Mouse (Mus musculus) CH12.LX (cell line): ENCODE data around the gene Gpr6. TPM values are rescaled to one million over a fixed set of nuclear protein-coding genes. Genes with fewer than 3 reads are reported as not detected.

ENCODE experiments used
- DNase-seq: peaks from one replicate; pipeline ENCODE4 v3.0.0-alpha.2; 2013; ENCODE audit errors: extremely low read depth
- H3K27ac ChIP-seq: 2 replicates; pipeline ENCODE4 v1.5.1; 2012; ENCODE audit warnings: low read depth, mild to moderate bottlenecking, control low read depth, moderate library complexity; ENCODE audit not compliant: insufficient read depth
- H3K27me3 ChIP-seq: replicated peaks from 2 replicates; pipeline ENCODE3; 2012; ENCODE audit warnings: inconsistent platforms
- H3K36me3 ChIP-seq, 2 experiments: replicated peaks in 1 of 2; 2 replicates each; pipeline versions ENCODE3 to v1.6.1; 2012; ENCODE audit warnings: inconsistent platforms in 1 of 2, low read length in 1 of 2, mild to moderate bottlenecking in 1 of 2, mixed read lengths in 1 of 2, moderate library complexity in 1 of 2; ENCODE audit not compliant: control insufficient read depth in 1 of 2, insufficient read depth in 1 of 2
- H3K4me1 ChIP-seq, 2 experiments: 2 replicates each; pipeline ENCODE4 v1.6.1; 2012; ENCODE audit warnings: inconsistent platforms in 1 of 2, moderate library complexity in 1 of 2; ENCODE audit not compliant: insufficient read depth in 2 of 2, control insufficient read depth in 1 of 2
- H3K4me2 ChIP-seq: 2 replicates; pipeline ENCODE4 v1.6.1; 2012; ENCODE audit warnings: low read depth, mild to moderate bottlenecking, control low read depth; ENCODE audit not compliant: poor library complexity, insufficient read depth, severe bottlenecking
- H3K4me3 ChIP-seq, 3 experiments: fragments of 150-350 bp in 1 of 3; sonication (generic) in 1 of 3; replicated peaks in 1 of 3; 2 replicates each; pipeline versions ENCODE3 to v1.5.1; 2011 to 2012; ENCODE audit warnings: low read depth in 2 of 3, low read length in 2 of 3, mild to moderate bottlenecking in 2 of 3, moderate library complexity in 2 of 3, control low read depth in 1 of 3, improper control_type of control experiment in 1 of 3, inconsistent platforms in 1 of 3, mixed read lengths in 1 of 3; ENCODE audit not compliant: poor library complexity in 1 of 3
- H3K79me2 ChIP-seq: replicated peaks from 2 replicates; pipeline ENCODE4 v1.6.1; 2012; ENCODE audit warnings: mild to moderate bottlenecking, moderate library complexity; ENCODE audit not compliant: control insufficient read depth, poor library complexity, insufficient read depth, severe bottlenecking; ENCODE audit errors: extremely low read depth
- H3K9ac ChIP-seq: 2 replicates; pipeline ENCODE4 v1.6.1; 2012; ENCODE audit warnings: low read depth, mild to moderate bottlenecking, control low read depth, moderate library complexity; ENCODE audit not compliant: insufficient read depth
- H3K9me3 ChIP-seq: replicated peaks from 2 replicates; pipeline ENCODE3; 2012; ENCODE audit warnings: low read length, inconsistent platforms, mixed read lengths
- CHD1 ChIP-seq: IDR thresholded peaks from 2 replicates; pipeline ENCODE4 v1.6.1; 2012; ENCODE audit warnings: low read depth, low read length, improper control_type of control experiment, inconsistent platforms
- CTCF ChIP-seq, 2 experiments: IDR thresholded peaks in 1 of 2; conservative IDR thresholded peaks in 1 of 2; 2 replicates each; pipeline ENCODE4 v1.5.1; 2011 to 2012; ENCODE audit warnings: low read depth in 2 of 2, low read length in 2 of 2, improper control_type of control experiment in 1 of 2, inconsistent platforms in 1 of 2, mild to moderate bottlenecking in 1 of 2, moderate library complexity in 1 of 2
- E2F4 ChIP-seq: IDR thresholded peaks from 2 replicates; pipeline ENCODE4 v1.6.1; 2011; ENCODE audit warnings: low read depth, low read length, improper control_type of control experiment; ENCODE audit not compliant: insufficient replicate concordance
- EP300 ChIP-seq: IDR thresholded peaks from 2 replicates; pipeline ENCODE4 v1.6.1; 2011; ENCODE audit warnings: low read length, improper control_type of control experiment
- GABPA ChIP-seq: IDR thresholded peaks from 2 replicates; pipeline ENCODE4 v1.6.1; 2012; ENCODE audit warnings: low read depth, low read length, improper control_type of control experiment, inconsistent platforms; ENCODE audit not compliant: insufficient replicate concordance
- HCFC1 ChIP-seq: IDR thresholded peaks from 2 replicates; pipeline ENCODE4 v1.6.1; 2012; ENCODE audit warnings: low read depth, mild to moderate bottlenecking, inconsistent platforms, low read length, improper control_type of control experiment
- IRF4 ChIP-seq: IDR thresholded peaks from 2 replicates; pipeline ENCODE4 v1.6.1; 2014; ENCODE audit warnings: low read depth, mild to moderate bottlenecking, inconsistent platforms, low read length, improper control_type of control experiment
- JUN ChIP-seq: IDR thresholded peaks from 2 replicates; pipeline ENCODE4 v1.6.1; 2011; ENCODE audit warnings: low read depth, mild to moderate bottlenecking, low read length, improper control_type of control experiment, moderate library complexity; ENCODE audit not compliant: insufficient read depth
- KAT2A ChIP-seq: IDR thresholded peaks from 2 replicates; pipeline ENCODE4 v1.6.1; 2012; ENCODE audit warnings: low read length, improper control_type of control experiment, inconsistent platforms; ENCODE audit not compliant: insufficient replicate concordance
- MAZ ChIP-seq: IDR thresholded peaks from 2 replicates; pipeline ENCODE4 v1.6.1; 2012; ENCODE audit warnings: low read depth, mild to moderate bottlenecking, inconsistent platforms, low read length, improper control_type of control experiment, moderate library complexity
- MEF2A ChIP-seq: IDR thresholded peaks from 2 replicates; pipeline ENCODE4 v1.6.1; 2014; ENCODE audit warnings: low read depth, mild to moderate bottlenecking, inconsistent platforms, low read length, improper control_type of control experiment, borderline replicate concordance
- MXI1 ChIP-seq: IDR thresholded peaks from 2 replicates; pipeline ENCODE4 v1.6.1; 2011; ENCODE audit warnings: mild to moderate bottlenecking, low read depth, low read length, improper control_type of control experiment
- MYC ChIP-seq: IDR thresholded peaks from 2 replicates; pipeline ENCODE4 v1.6.1; 2011; ENCODE audit warnings: low read depth, mild to moderate bottlenecking, improper control_type of control experiment, low read length
- NRF1 ChIP-seq: IDR thresholded peaks from 2 replicates; pipeline ENCODE4 v1.6.1; 2014; ENCODE audit warnings: low read depth, mild to moderate bottlenecking, inconsistent platforms, low read length, improper control_type of control experiment, moderate library complexity
- POLR2A ChIP-seq: IDR thresholded peaks from 2 replicates; pipeline ENCODE4 v1.6.1; 2011; ENCODE audit warnings: low read depth, mild to moderate bottlenecking, improper control_type of control experiment, low read length
- RAD21 ChIP-seq: IDR thresholded peaks from 2 replicates; pipeline ENCODE4 v1.6.1; 2011; ENCODE audit warnings: low read depth, mild to moderate bottlenecking, low read length, improper control_type of control experiment, moderate library complexity
- SMC3 ChIP-seq: IDR thresholded peaks from 2 replicates; pipeline ENCODE4 v1.6.1; 2011; ENCODE audit warnings: low read depth, low read length, improper control_type of control experiment
- TBP ChIP-seq: conservative IDR thresholded peaks from 2 replicates; pipeline ENCODE4 v1.6.1; 2011; ENCODE audit warnings: low read depth, low read length, improper control_type of control experiment
- TCF12 ChIP-seq: IDR thresholded peaks from 2 replicates; pipeline ENCODE4 v1.6.1; 2014; ENCODE audit warnings: low read depth, mild to moderate bottlenecking, inconsistent platforms, low read length, improper control_type of control experiment
- USF2 ChIP-seq: conservative IDR thresholded peaks from 2 replicates; pipeline ENCODE4 v1.6.1; 2011; ENCODE audit warnings: low read depth, low read length, improper control_type of control experiment
- ZC3H11A ChIP-seq: IDR thresholded peaks from 2 replicates; pipeline ENCODE4 v1.6.1; 2012; ENCODE audit warnings: low read depth, mild to moderate bottlenecking, inconsistent platforms, low read length, improper control_type of control experiment
- ZNF384 ChIP-seq: IDR thresholded peaks from 2 replicates; pipeline ENCODE4 v1.6.1; 2012; ENCODE audit warnings: low read depth, low read length, improper control_type of control experiment, inconsistent platforms
- dilution Hi-C: fragments of 300-500 bp; cut with MboI; formaldehyde crosslinking; loops from 2 replicates; pipeline ENCODE4 v1.14.3; 2020; ENCODE audit warnings: low sequenced_read_pairs; ENCODE audit not compliant: extremely low pct_unique_long_range_greater_than_20kb, extremely low pct_ligation_motif_present
- in situ Hi-C: fragments of 300-500 bp; cut with MboI; formaldehyde crosslinking; loops from 3 replicates; pipeline ENCODE4 v1.14.3; 2019; ENCODE audit warnings: low sequenced_read_pairs, low pct_ligation_motif_present, low pct_unique_long_range_greater_than_20kb, mixed read lengths
- polyA plus RNA-seq: library from polyadenylated mRNA; unstranded; fragments of >175 nt; gene quantifications from 2 replicates; pipeline ENCODE4 v1.2.1, GENCODE M21; 2012; ENCODE audit warnings: low read depth; ENCODE audit not compliant: insufficient read length
- total RNA-seq, 2 experiments: library from RNA; depleted of rRNA; stranded (reverse); fragments of 300-350 nt in 1 of 2; fragments of >200 nt in 1 of 2; gene quantifications; 2 replicates each; pipeline ENCODE4 v1.2.3; 2012 to 2014

The Gpr6 gene
- total and polyA plus RNA-seq, 3 experiments = not detected

DNA sequence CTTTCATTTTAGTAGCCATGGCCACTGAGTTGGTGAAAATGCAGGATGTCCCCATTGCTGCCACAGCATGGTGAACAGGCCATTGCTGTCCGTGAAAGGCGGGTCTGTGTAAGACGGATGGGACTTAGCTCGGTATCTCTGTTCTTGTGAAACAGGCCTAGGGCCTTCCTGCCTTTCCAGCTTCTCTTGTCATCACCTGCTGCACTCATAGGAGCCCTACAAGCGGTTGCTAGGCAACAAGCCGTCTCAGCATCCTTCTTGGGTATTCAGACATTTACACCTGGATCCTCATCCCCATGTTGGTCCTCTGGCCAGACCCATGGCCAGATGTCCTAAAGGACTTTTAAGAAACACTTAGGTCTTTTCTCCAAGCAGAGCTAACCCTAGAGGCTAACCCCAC is 26.1 kb upstream of the Gpr6 start:
- H3K36me3 ChIP-seq = no peaks in the 10 kb centered on the region
- no peak overlapping the region for H3K9ac ChIP-seq
- H3K9me3 ChIP-seq = no peaks in the 10 kb centered on the region
- H3K27me3 ChIP-seq = no peaks in the 10 kb centered on the region
- in situ Hi-C loops (no loop called here), dilution Hi-C loops (no loop called here)
- no peak overlapping the region for H3K27ac ChIP-seq
- no peak overlapping the region for H3K4me3 ChIP-seq
- no peaks in the 10 kb centered on the region for H3K79me2 ChIP-seq
- TF ChIP-seq GABPA = no peak
- TF ChIP-seq CTCF (conservative IDR thresholded peaks at IDR 0.05 in 1 of 2, IDR thresholded peaks at IDR 0.05 in 1 of 2; ENCODE audit: low read depth in 2 of 2, low read length in 2 of 2) = no peak
- TF ChIP-seq ZC3H11A = no peak
- TF ChIP-seq POLR2A = no peak
- no peak for TF ChIP-seq MAZ
- no peak overlapping the region for H3K4me2 ChIP-seq
- DNase-seq = no peak
- H3K4me1 ChIP-seq = no peaks in the 10 kb centered on the region

DNA sequence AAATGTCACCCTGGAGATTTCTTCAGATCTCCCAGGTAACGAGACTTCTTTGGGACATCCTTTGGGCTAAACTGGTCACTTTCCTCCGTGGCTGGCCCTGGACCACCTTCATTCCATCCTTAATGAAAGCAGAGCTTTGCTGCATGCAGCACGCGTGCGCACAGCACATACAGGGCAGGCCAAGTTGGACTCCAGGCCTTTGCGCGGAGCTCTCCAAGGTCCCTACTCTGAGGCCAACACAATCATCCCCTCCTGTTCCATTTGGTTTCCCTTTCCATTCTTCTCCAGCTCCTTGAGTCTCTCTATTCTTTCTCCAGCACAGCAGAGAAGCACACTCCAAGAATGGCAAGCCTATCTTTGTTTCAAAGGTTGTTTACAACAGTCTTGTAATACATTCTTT is 16.8 kb upstream of the Gpr6 start:
- Histone ChIP-seq H3K4me3 (no peak overlapping the region), H3K79me2 (no peaks in the 10 kb centered on the region), H3K27ac (no peak overlapping the region), H3K27me3 (no peaks in the 10 kb centered on the region), H3K4me1 (no peaks in the 10 kb centered on the region), H3K36me3 (no peaks in the 10 kb centered on the region), H3K4me2 (no peak overlapping the region), H3K9me3 (no peaks in the 10 kb centered on the region), H3K9ac (no peak overlapping the region)
- TF ChIP-seq RAD21 (no peak), EP300 (no peak), MEF2A (no peak), IRF4 (no peak), MXI1 (no peak), E2F4 (no peak), TBP (no peak), GABPA (no peak), SMC3 (no peak), POLR2A (no peak)
- no peak for DNase-seq
- in situ Hi-C loops = no loop called here
- dilution Hi-C loops = no loop called here

DNA sequence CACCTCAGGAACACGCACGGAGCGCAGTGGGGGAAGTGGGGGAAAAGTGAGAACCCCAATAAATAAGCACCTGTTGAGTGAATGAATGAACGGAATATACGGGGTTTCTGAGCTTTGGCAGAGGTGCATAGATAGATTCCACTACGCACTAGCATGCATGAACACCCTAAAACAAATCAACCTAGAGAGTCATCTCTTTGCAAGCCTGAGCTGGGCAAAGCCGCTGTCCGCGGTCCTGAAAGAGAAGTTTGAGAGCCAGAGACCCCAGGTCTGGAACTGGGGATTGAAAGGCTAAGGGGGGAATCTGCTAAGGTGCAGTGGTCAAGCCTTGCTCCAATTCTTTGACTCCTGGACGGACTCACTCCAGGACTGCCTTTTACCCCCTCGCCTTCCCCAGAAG is 389 bp downstream of the Gpr6 start:
- TF ChIP-seq TBP (no peak), HCFC1 (no peak), E2F4 (no peak), NRF1 (no peak), JUN (no peak), TCF12 (no peak), ZNF384 (no peak), MAZ (no peak), CHD1 (no peak), MYC (no peak), USF2 (no peak), CTCF (conservative IDR thresholded peaks at IDR 0.05 in 1 of 2, IDR thresholded peaks at IDR 0.05 in 1 of 2; ENCODE audit: low read depth in 2 of 2, low read length in 2 of 2) (no peak), KAT2A (no peak), POLR2A (no peak)
- Histone ChIP-seq H3K36me3 (no peaks in the 10 kb centered on the region), H3K27me3 (no peaks in the 10 kb centered on the region), H3K9ac (no peak overlapping the region), H3K9me3 (no peaks in the 10 kb centered on the region), H3K4me1 (no peaks in the 10 kb centered on the region), H3K4me2 (no peak overlapping the region), H3K79me2 (no peaks in the 10 kb centered on the region), H3K4me3 (no peak overlapping the region), H3K27ac (no peak overlapping the region)
- DNase-seq = peak; percentile 16
- dilution Hi-C loops (no loop called here), in situ Hi-C loops (no loop called here)
